Mouse (Mus musculus) liver, embryonic 12.5 days (tissue): ENCODE data around the gene Tnfaip1. TPM values are rescaled to one million over a fixed set of nuclear protein-coding genes. Genes with fewer than 3 reads are reported as not detected.
"Not testable (repeated sequence)": the region's sequence is repeated elsewhere in the genome, so short reads cannot be mapped to it uniquely, and the experiment has no call there.

Experiments
- ATAC-seq: fragments of 200-750 bp; cut with Nextera tagmentation; 2 replicates; pipeline ENCODE4 v1.8.0; 2017; ENCODE audit warnings: moderate number of reproducible peaks, mild to moderate bottlenecking, moderate library complexity
- H3K27ac ChIP-seq: fragments of 300-500 bp; sonication (generic); 2 replicates; pipeline ENCODE4 v1.5.1; 2016; ENCODE audit warnings: mild to moderate bottlenecking
- H3K27me3 ChIP-seq: fragments of 300-500 bp; sonication (generic); replicated peaks from 2 replicates; pipeline ENCODE4 v1.6.1; 2016; ENCODE audit warnings: mild to moderate bottlenecking, moderate library complexity
- H3K36me3 ChIP-seq: fragments of 300-500 bp; sonication (generic); 2 replicates; pipeline ENCODE4 v1.6.1; 2016; ENCODE audit warnings: mild to moderate bottlenecking, moderate library complexity
- H3K4me1 ChIP-seq: fragments of 300-500 bp; sonication (generic); 2 replicates; pipeline ENCODE4 v1.6.1; 2016
- H3K4me2 ChIP-seq: fragments of 300-500 bp; sonication (generic); 2 replicates; pipeline ENCODE4 v1.6.1; 2016; ENCODE audit warnings: mild to moderate bottlenecking, moderate library complexity
- H3K4me3 ChIP-seq: fragments of 300-500 bp; sonication (generic); 2 replicates; pipeline ENCODE4 v1.5.1; 2016; ENCODE audit warnings: mild to moderate bottlenecking, moderate library complexity
- H3K9ac ChIP-seq: fragments of 300-500 bp; sonication (generic); 2 replicates; pipeline ENCODE4 v1.6.1; 2016; ENCODE audit warnings: mild to moderate bottlenecking, moderate library complexity
- H3K9me3 ChIP-seq: fragments of 300-500 bp; sonication (generic); replicated peaks from 2 replicates; pipeline ENCODE4 v1.6.1; 2016; ENCODE audit warnings: mild to moderate bottlenecking, moderate library complexity
- WGBS: fragments of 180-500 bp; shearing (Covaris S2); methylation state at CpG from one replicate; pipeline ENCODE4 v1.1.7; 2016; ENCODE audit not compliant: insufficient replicate concordance; 5-methylcytosine and 5-hydroxymethylcytosine counted together
- polyA plus RNA-seq: library from polyadenylated mRNA; unstranded; fragments of >200 nt; fragmentation: Nextera tagmentation; extraction: Ambion mirVana; gene quantifications from 2 replicates; pipeline ENCODE4 v1.2.1, GENCODE M21; 2016

Gene Tnfaip1
- polyA plus RNA-seq, 1 experiment from 2014 or later = 22.3 TPM

DNA sequence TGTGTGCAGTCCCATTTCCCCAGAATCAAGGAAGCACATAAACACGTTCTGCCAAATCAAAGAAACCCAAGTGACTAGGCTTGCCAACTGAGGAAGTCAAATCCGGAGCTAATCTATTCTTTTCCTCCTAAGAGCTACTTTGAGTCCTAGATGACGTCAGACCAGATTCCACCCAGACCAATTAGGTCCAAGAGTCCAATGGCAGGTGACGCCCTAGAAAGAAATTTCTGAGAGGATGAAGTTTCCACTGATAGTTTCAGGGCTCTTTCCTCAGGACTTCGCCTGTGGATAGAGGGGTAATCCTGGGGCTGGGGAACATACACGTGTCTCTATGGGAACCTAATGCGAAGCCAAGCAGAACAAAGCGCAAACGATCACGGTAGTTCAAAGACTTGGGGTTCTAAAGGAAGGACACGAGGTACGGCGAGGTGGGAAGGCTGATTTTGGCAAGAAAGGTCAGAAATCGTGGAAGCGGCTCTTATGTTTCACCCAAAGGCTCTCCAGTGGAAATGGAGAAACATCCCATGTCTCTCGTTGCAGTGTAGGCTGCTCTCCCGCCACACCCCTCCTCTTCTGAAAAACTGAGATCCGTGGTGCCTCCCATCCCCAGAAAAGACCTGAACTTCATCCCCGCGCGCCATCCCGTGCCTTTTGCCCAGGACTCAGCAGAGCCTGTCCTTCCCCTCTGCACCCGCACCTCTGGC is 604 bp downstream of the Tnfaip1 start:
- H3K27me3 ChIP-seq = no peaks in the 10 kb centered on the region
- H3K27ac ChIP-seq = peak overlapping the region; percentile 75
- H3K36me3 ChIP-seq = peaks cover 23% of the 10 kb centered on the region
- peak overlapping the region; percentile 81 for H3K4me3 ChIP-seq
- peak overlapping the region; percentile 70 for H3K9ac ChIP-seq
- H3K9me3 ChIP-seq = no peaks in the 10 kb centered on the region
- peaks cover 35% of the 10 kb centered on the region for H3K4me1 ChIP-seq
- 1% methylated on average over 23 of the region's 23 CpGs for WGBS
- no peak for ATAC-seq
- peak overlapping the region; percentile 83 for H3K4me2 ChIP-seq

- Histone ChIP-seq H3K36me3 (peaks cover 19% of the 10 kb centered on the region), H3K4me2 (peak overlapping the region; percentile 83), H3K4me1 (peaks cover 35% of the 10 kb centered on the region), H3K27ac (no peak overlapping the region), H3K9me3 (no peaks in the 10 kb centered on the region), H3K9ac (no peak overlapping the region), H3K4me3 (no peak overlapping the region), H3K27me3 (no peaks in the 10 kb centered on the region)
- 79% methylated on average over 4 of the region's 4 CpGs for WGBS
- no peak for ATAC-seq
These were observed 1.6 kb downstream of the Tnfaip1 start for GRCm38 (mm10) chr11:78534516-78534915.

DNA sequence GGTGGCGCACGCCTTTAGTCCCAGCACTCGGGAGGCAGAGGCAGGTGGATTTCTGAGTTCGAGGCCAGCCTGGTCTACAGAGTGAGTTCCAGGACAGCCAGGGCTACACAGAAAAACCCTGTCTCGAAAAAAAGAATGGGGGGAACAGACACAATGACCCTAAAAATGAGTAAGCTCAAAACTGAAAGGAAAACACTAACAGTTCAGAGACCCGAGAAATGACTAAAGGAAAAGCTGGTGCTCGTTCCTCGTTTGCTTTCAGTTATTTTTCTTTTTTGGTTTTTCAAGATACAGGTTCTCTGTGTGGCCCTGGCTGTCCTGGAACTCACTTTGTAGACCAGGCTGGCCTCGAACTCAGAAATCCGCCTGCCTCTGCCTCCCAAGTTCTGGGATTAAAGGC is 4.6 kb downstream of the Tnfaip1 start:
- not testable (repeated sequence) for H3K27ac ChIP-seq, H3K9ac ChIP-seq, ATAC-seq, H3K4me3 ChIP-seq, H3K9me3 ChIP-seq, H3K4me2 ChIP-seq, H3K27me3 ChIP-seq
- 68% methylated on average over 10 of the region's 10 CpGs for WGBS
- Histone ChIP-seq H3K36me3 (peaks cover 34% of the 10 kb centered on the region), H3K4me1 (peaks cover 12% of the 10 kb centered on the region)

- Histone ChIP-seq H3K9ac (no peak overlapping the region), H3K4me1 (peaks cover 12% of the 10 kb centered on the region), H3K27ac (0 out of 2 replicates have a peak overlapping the region, but pooled peaks have one; percentile 24), H3K4me2 (no peak overlapping the region), H3K27me3 (no peaks in the 10 kb centered on the region), H3K36me3 (peaks cover 39% of the 10 kb centered on the region), H3K9me3 (no peaks in the 10 kb centered on the region), H3K4me3 (no peak overlapping the region)
- 57% methylated on average over 6 of the region's 6 CpGs for WGBS
- no peak for ATAC-seq
These were observed 5.1 kb downstream of the Tnfaip1 start for GRCm38 (mm10) chr11:78531046-78531445.

- ATAC-seq = no peak
- WGBS = 79% methylated on average over 12 of the region's 12 CpGs
- H3K27ac ChIP-seq = peak overlapping the region; percentile 24; the same call in 1 of the 2 replicates
These were observed 6.1 kb downstream of the Tnfaip1 start for GRCm38 (mm10) chr11:78530001-78530400.

DNA sequence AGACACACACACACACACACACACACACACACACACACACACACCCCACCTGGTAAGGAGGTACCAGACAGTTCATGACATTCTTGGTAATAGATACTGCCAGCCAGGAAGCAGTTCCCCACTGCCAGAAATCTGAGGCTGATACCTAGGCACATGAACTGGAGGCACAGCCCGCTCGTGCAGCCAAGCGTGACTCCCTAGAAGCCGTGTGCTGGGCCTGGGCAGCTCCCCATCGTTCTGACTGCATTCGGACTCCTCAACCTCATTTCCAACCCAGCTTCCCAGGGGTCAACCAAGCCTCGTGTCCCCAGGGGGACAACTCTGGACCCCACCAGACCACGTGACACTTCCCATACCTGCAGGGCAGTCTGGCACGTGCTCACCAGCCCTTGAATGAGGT is 7.4 kb downstream of the Tnfaip1 start:
- Histone ChIP-seq H3K9me3 (no peaks in the 10 kb centered on the region), H3K27ac (no peak overlapping the region), H3K4me3 (no peak overlapping the region), H3K4me2 (no peak overlapping the region), H3K4me1 (no peaks in the 10 kb centered on the region), H3K27me3 (no peaks in the 10 kb centered on the region), H3K36me3 (peaks cover 58% of the 10 kb centered on the region), H3K9ac (no peak overlapping the region)
- no peak for ATAC-seq
- 78% methylated on average over 9 of the region's 9 CpGs for WGBS

More at GRCm38 (mm10) chr11:78530001-78530400, 6.1 kb downstream of the Tnfaip1 start:
- Histone ChIP-seq H3K9ac (no peak overlapping the region), H3K9me3 (no peaks in the 10 kb centered on the region), H3K4me1 (peaks cover 3% of the 10 kb centered on the region), H3K36me3 (peaks cover 48% of the 10 kb centered on the region), H3K4me3 (no peak overlapping the region), H3K4me2 (no peak overlapping the region), H3K27me3 (no peaks in the 10 kb centered on the region)

DNA sequence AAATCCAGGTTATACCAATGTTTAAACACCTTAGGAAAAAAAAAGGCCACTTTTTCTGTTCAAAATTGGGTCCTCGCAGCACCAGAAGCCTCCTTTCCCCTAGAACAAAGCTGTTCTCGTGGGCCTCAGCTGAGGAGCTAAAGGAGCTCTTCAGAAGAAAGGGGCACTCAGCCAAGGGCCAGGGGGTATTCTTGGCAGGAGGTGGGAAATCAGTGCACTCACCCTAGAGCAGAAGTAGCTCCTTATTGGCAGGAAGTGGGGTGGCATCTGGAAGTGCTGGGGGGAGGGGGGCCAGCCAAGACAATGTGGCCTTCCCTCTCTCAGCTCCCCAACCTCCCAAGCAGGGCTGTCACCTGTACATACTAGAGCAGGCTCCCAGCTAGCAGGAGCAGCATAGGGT is 11.3 kb downstream of the Tnfaip1 start:
- Histone ChIP-seq H3K27ac (no peak overlapping the region), H3K9ac (no peak overlapping the region), H3K9me3 (no peaks in the 10 kb centered on the region), H3K4me3 (no peak overlapping the region), H3K4me1 (no peaks in the 10 kb centered on the region), H3K4me2 (no peak overlapping the region), H3K27me3 (no peaks in the 10 kb centered on the region), H3K36me3 (peaks cover 94% of the 10 kb centered on the region)
- WGBS = 89% methylated on average over 2 of the region's 2 CpGs
- no peak for ATAC-seq

DNA sequence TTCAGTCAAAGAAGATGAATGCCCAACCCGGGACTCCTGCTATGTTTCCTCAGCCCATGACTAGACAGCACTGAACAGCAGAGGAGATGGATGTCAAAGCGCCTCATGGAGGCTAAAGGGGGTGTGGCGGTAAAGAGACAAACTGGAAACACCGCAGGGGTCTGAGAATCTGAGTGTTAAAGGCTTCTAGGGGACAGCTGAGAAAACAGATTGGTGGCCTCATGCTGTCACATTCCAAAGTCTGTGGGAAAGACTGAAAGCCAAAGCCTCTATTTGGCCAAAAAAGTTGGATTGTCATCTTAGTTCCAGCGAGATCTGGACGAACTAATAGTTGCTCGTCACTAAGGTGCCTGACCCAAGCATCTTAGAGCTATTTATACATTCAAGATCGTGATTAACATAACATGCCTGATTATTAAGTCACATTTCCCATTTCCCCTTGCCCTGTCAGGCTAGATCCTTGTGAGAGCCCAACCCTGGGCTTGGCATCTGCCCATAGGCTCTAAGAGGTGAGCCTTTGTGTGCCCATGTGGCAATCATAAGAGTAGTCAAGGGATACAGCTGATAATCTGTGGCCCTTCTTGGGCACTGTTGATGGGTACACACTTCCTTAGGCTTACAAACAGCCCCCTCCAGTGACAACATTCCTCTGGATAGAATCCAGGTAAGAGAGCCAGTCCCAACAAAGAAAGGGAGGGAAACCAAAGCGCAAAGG is 12.7 kb downstream of the Tnfaip1 start:
- H3K27ac ChIP-seq = no peak overlapping the region
- peaks cover 93% of the 10 kb centered on the region for H3K36me3 ChIP-seq
- no peak overlapping the region for H3K4me3 ChIP-seq
- ATAC-seq = no peak
- H3K9ac ChIP-seq = no peak overlapping the region
- H3K4me2 ChIP-seq = no peak overlapping the region
- H3K4me1 ChIP-seq = no peaks in the 10 kb centered on the region
- WGBS = 79% methylated on average over 9 of the region's 9 CpGs
- H3K27me3 ChIP-seq = no peaks in the 10 kb centered on the region
- no peaks in the 10 kb centered on the region for H3K9me3 ChIP-seq

DNA sequence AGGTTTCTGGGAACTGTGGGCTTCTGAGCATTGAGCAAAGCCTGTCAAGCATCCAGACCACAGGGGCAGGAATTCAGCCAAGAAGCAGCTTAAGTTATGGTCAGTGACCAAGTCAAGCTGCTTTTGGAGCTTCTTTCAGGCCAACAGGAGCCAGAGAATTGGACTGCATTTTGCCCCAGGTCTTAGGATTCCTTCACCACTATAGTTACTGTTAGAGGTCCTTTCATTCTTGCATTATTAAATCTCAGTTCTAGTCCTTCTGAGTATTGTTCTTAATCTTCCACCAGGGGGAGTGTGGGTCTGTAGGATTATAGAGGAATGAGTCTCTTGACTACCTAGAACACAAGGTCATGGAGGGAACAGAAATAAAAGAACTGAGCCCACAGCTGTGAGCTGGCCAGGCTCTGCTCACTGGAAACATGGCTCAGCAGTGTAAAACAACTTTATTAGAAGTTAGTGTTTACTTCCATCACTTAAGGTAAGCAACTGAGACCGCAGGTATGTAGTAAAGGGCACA is 13.6 kb downstream of the Tnfaip1 start:
- no peak overlapping the region for H3K27ac ChIP-seq

DNA sequence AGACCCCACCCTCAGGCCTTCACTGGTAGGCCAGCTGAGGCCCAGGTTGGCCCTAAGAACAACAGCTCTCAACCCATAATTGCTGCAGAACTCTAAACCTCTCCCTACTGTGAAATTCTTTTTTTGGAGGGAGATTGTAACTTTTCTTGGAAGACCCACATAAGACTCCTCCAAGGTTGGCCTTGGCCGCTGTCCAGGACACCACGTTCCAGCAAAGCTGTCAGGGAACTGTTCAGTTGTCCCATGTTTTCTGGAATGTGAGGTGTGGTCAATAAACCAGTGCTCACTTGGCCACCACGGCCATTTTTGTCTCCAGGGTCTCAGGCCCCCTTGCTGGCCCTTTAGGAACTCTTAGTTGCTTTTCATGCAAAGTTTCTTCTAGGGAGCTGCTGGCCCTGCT is 14.3 kb downstream of the Tnfaip1 start:
- Histone ChIP-seq H3K9ac (no peak overlapping the region), H3K4me1 (no peaks in the 10 kb centered on the region), H3K27ac (no peak overlapping the region), H3K27me3 (no peaks in the 10 kb centered on the region), H3K36me3 (peaks cover 90% of the 10 kb centered on the region), H3K4me3 (no peak overlapping the region), H3K4me2 (no peak overlapping the region), H3K9me3 (no peaks in the 10 kb centered on the region)
- no peak for ATAC-seq
- 81% methylated on average over 3 of the region's 3 CpGs for WGBS

More for the DNA sequence above, 13.6 kb downstream of the Tnfaip1 start:
- no peaks in the 10 kb centered on the region for H3K27me3 ChIP-seq
- no peaks in the 10 kb centered on the region for H3K9me3 ChIP-seq
- H3K4me2 ChIP-seq = no peak overlapping the region
- WGBS = 86% methylated on average over 1 of the region's 1 CpGs
- H3K4me3 ChIP-seq = no peak overlapping the region
- no peak for ATAC-seq
- H3K4me1 ChIP-seq = no peaks in the 10 kb centered on the region
- H3K9ac ChIP-seq = no peak overlapping the region
- peaks cover 93% of the 10 kb centered on the region for H3K36me3 ChIP-seq

GRCm38 (mm10) chr11:78518931-78519330 is 17.2 kb downstream of the Tnfaip1 start:
- no peaks in the 10 kb centered on the region for H3K4me1 ChIP-seq
- no peak for ATAC-seq
- no peaks in the 10 kb centered on the region for H3K27me3 ChIP-seq
- 86% methylated on average over 10 of the region's 10 CpGs for WGBS
- no peak overlapping the region for H3K4me2 ChIP-seq
- no peak overlapping the region for H3K4me3 ChIP-seq
- H3K9ac ChIP-seq = no peak overlapping the region
- H3K27ac ChIP-seq = no peak overlapping the region
- H3K9me3 ChIP-seq = no peaks in the 10 kb centered on the region
- H3K36me3 ChIP-seq = peaks cover 95% of the 10 kb centered on the region

DNA sequence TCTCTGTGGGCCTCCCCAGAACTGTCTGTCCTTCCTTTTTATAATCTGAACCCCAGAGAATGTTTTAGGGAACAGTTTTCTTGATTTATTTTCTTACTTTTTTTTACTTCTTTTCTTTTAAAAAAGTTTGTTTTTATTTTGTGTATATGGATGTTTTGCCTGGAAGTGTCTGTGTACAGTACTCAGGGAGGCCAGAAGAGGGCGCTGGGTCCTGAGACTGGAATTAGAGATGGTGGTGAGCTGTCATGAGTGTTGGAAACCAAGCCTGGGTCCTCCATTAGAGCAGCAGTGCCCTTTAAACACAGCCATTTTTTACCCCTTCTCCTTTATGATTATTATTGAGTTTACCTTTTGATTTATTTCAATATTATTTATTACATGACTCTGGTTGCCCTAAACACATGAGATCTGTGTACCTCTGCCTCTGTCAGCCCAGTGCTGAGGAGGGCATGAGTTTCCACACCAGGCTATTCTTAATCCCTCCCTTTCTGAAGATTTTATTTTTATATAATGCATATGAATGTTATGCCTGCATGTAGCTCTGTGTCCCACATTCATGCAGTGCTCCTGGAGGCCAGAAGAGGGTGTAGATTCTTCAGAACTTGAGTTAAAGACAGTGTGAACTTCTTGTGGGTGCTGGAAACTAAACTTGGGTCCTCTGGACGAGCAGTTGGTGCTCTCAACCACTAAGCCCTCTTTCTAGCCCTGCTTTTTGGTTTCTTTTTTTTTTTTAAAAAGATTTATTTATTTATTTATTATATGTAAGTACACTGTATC is 20.4 kb downstream of the Tnfaip1 start:
- no peak overlapping the region for H3K4me2 ChIP-seq
- H3K4me1 ChIP-seq = peaks cover 24% of the 10 kb centered on the region
- peaks cover 67% of the 10 kb centered on the region for H3K36me3 ChIP-seq
- no peak overlapping the region for H3K4me3 ChIP-seq
- WGBS = 44% methylated on average over 2 of the region's 2 CpGs
- H3K27me3 ChIP-seq = no peaks in the 10 kb centered on the region
- no peak for ATAC-seq
- H3K9me3 ChIP-seq = no peaks in the 10 kb centered on the region
- no peak overlapping the region for H3K27ac ChIP-seq
- no peak overlapping the region for H3K9ac ChIP-seq
